Mouse (Mus musculus) liver, embryonic 15.5 days (tissue): Measurements from ENCODE around the gene Numbl. TPM values are rescaled to one million over a fixed set of nuclear protein-coding genes. Genes with fewer than 3 reads are reported as not detected.

Experiments used
- polyA plus RNA-seq: library from polyadenylated mRNA; unstranded; fragments of >200 nt; fragmentation: Nextera tagmentation; extraction: Ambion mirVana; gene quantifications from 2 replicates; pipeline ENCODE4 v1.2.1, GENCODE M21; 2015

Gene Numbl
- polyA plus RNA-seq, 1 experiment from 2014 or later: 2.0 TPM

Other genes starting within 250 kb of the Numbl start
- gene Cyp2a12, start 229.4 kb upstream of the Numbl start, polyA plus RNA-seq: 9.1 and 10.7 TPM in 2 replicates
- 1.3 and 1.9 TPM in 2 replicates for gene Cyp2f2, start 138.5 kb upstream of the Numbl start, polyA plus RNA-seq
- not detected in 2 replicates for gene Cyp2t4, start 104.7 kb upstream of the Numbl start, polyA plus RNA-seq
- gene Egln2, start 91.6 kb upstream of the Numbl start, polyA plus RNA-seq: 29.2 and 37.3 TPM in 2 replicates
- gene Rab4b, start 79.5 kb upstream of the Numbl start, polyA plus RNA-seq: 21.2 and 23.0 TPM in 2 replicates
- not detected in 2 replicates for gene Gm21983, start 77.3 kb upstream of the Numbl start, polyA plus RNA-seq
- 0.61 and 1.5 TPM in 2 replicates for gene Mia, start 77.3 kb upstream of the Numbl start, polyA plus RNA-seq
- gene BC024978, start 62.7 kb upstream of the Numbl start, polyA plus RNA-seq: 0.79 and 1.0 TPM in 2 replicates
- 79.3 and 89.6 TPM in 2 replicates for gene Snrpa, start 62.2 kb upstream of the Numbl start, polyA plus RNA-seq
- gene Itpkc, start 29.8 kb upstream of the Numbl start, polyA plus RNA-seq: 1.7 and 2.1 TPM in 2 replicates
- 23.8 and 26.5 TPM in 2 replicates for gene Coq8b, start 25.4 kb upstream of the Numbl start, polyA plus RNA-seq
- gene Ltbp4, start 79.3 kb downstream of the Numbl start, polyA plus RNA-seq: 4.6 and 7.8 TPM in 2 replicates
- 16.4 and 18.6 TPM in 2 replicates for gene Shkbp1, start 97.6 kb downstream of the Numbl start, polyA plus RNA-seq
- gene Gm20479, start 99.0 kb downstream of the Numbl start, polyA plus RNA-seq: 0.28 TPM in 1 of 2 replicates, not detected in the other
- gene Sptbn4, start 189.3 kb downstream of the Numbl start, polyA plus RNA-seq: 0.06 and 0.09 TPM in 2 replicates
- gene Blvrb, start 189.5 kb downstream of the Numbl start, polyA plus RNA-seq: 920 and 1,009 TPM in 2 replicates
- gene Sertad3, start 215.3 kb downstream of the Numbl start, polyA plus RNA-seq: 35.6 and 38.9 TPM in 2 replicates
- 28.2 and 29.6 TPM in 2 replicates for gene Sertad1, start 228.5 kb downstream of the Numbl start, polyA plus RNA-seq
- 0.67 and 0.75 TPM in 2 replicates for gene Prx, start 240.9 kb downstream of the Numbl start, polyA plus RNA-seq